Comparison of ENCODE assay signal across 10 mouse cellular contexts in genomic region chr10:41295145-41295544, GRCm38 (mm10). TPM values are rescaled to one million over a fixed set of nuclear protein-coding genes. Genes with fewer than 3 reads are reported as not detected.
DNase-seq lines count a peak whose midpoint lies in the region; TF ChIP-seq lines count a peak whose summit lies in the region.
"Had no signal": no experiment of that assay in that cellular context is flagged by ENCODE, and none has a peak within 500 bp of the region (broad histone marks: within the 10 kb centered on the region; RNA-seq: fewer than 3 reads in every experiment).

No protein-coding gene starts in this region.

- intact Hi-C loops in gastrocnemius, adult 2 months (cut with DNase I): no loop called here

- peak; percentile 1 to 8 for DNase-seq in adrenal gland, postnatal 36 days
- no peak for DNase-seq in adrenal gland, adult 18-20 months (ENCODE audit: low spot score in 2 of 2)
- DNase-seq in A20 (ENCODE audit: low read depth, low spot score): peak; percentile 21
- peak; percentile 46 for DNase-seq in embryo, embryonic 11 days
- DNase-seq in lung, postnatal 36 days: peak; percentile 61
- DNase-seq in urinary bladder, postnatal 25 days (ENCODE audit: low spot score): no peak
- DNase-seq in gastrocnemius, adult 2 months: no peak
- no peak for DNase-seq in right cerebral cortex, postnatal 14 days

- no peak for TF ChIP-seq CTCF in gastrocnemius, adult 2 months (IDR thresholded peaks at IDR 0.05)

- H3K4me3 ChIP-seq in gastrocnemius, adult 2 months: no peak overlapping the region
- H3K4me3 ChIP-seq: limb, embryonic 13.5 days; stomach, embryonic 15.5 days had no signal

- no peak overlapping the region for H3K27ac ChIP-seq in gastrocnemius, adult 2 months
- H3K27ac ChIP-seq: limb, embryonic 13.5 days; stomach, embryonic 15.5 days had no signal

RNA-seq across cellular contexts. Expression of gene Fig4, which starts 7.9 kb away (rescaled TPM):
- total RNA-seq in adrenal gland, postnatal 36 days (2021): 10 to 100 TPM; 16.5 to 21.9 TPM
- 10 to 100 TPM; 13.8 to 17.7 TPM for total RNA-seq in adrenal gland, adult 18-20 months (2021)
- total RNA-seq in gastrocnemius, adult 2 months (2021): 1 to 10 TPM; 6.1 to 6.8 TPM

RNA-seq across cellular contexts. Expression of gene Ak9, which starts 8.6 kb away (rescaled TPM):
- not detected for total RNA-seq in adrenal gland, postnatal 36 days (2021)
- under 1 TPM in 1 of 2 experiments, not detected in 1; 0.10 TPM for total RNA-seq in adrenal gland, adult 18-20 months (2021)
- total RNA-seq in gastrocnemius, adult 2 months (2021): not detected

Comparison
In these comparisons a context has a peak if more than half of its experiments do, and no peak if none do; other contexts are left out.
1. DNase-seq: peak in adrenal gland, postnatal 36 days (2 of 2), A20 (single experiment), embryo, embryonic 11 days (single experiment) and lung, postnatal 36 days (single experiment); none in adrenal gland, adult 18-20 months (0 of 2), urinary bladder, postnatal 25 days (single experiment), gastrocnemius, adult 2 months (single experiment) and right cerebral cortex, postnatal 14 days (single experiment).